Mouse (Mus musculus): Measurements from ENCODE around the gene Foxm1.

Foxm1 gene

GRCm38 (mm10) chr6:128424269-128425019, 61.7 kb downstream of the Foxm1 start, which contains the start of gene Itfg2:
Itfg2 (minus strand) TSS chr6:128424931.
- peak; percentile 97 for DNase-seq (ENCODE audit: low read depth, low spot score)

- DNase-seq (ENCODE audit: low read depth, low spot score) = no peak
These were observed 62.3 kb downstream of the Foxm1 start for GRCm38 (mm10) chr6:128425046-128425445.

Data from R1 (cell line).